Mouse (Mus musculus) liver, adult 2 months (tissue): ENCODE results near the gene Kcnmb4. TPM values are rescaled to one million over a fixed set of nuclear protein-coding genes. Genes with fewer than 3 reads are reported as not detected.

Source experiments
- DNase-seq: peaks from one replicate; pipeline ENCODE4 v3.0.0-alpha.2; 2011; ENCODE audit warnings: low read depth, low spot score; ENCODE audit errors: extremely low read depth
- H3K27ac ChIP-seq: fragments of 200-500 bp; replicated peaks from 2 replicates; pipeline ENCODE4 v1.5.1; 2012; ENCODE audit warnings: low read depth, mild to moderate bottlenecking, control low read depth, inconsistent platforms, low read length; ENCODE audit not compliant: insufficient read depth
- H3K27me3 ChIP-seq: fragments of 200-500 bp; 2 replicates; pipeline ENCODE4 v1.6.1; 2012; ENCODE audit warnings: mild to moderate bottlenecking, moderate library complexity, low read length, inconsistent platforms; ENCODE audit not compliant: control insufficient read depth, insufficient read depth
- H3K36me3 ChIP-seq: fragments of 200-500 bp; 2 replicates; pipeline ENCODE4 v1.6.1; 2012; ENCODE audit warnings: low read length, inconsistent platforms; ENCODE audit not compliant: control insufficient read depth, insufficient read depth
- H3K4me1 ChIP-seq: fragments of 200-500 bp; 2 replicates; pipeline ENCODE4 v1.6.1; 2011; ENCODE audit warnings: low read length; ENCODE audit not compliant: control insufficient read depth, insufficient read depth
- H3K4me3 ChIP-seq: fragments of 200-500 bp; 2 replicates; pipeline ENCODE4 v1.5.1; 2011; ENCODE audit warnings: low read depth, mild to moderate bottlenecking, control low read depth, low read length, moderate library complexity; ENCODE audit not compliant: insufficient read depth
- H3K79me2 ChIP-seq: fragments of 200-500 bp; 2 replicates; pipeline ENCODE4 v1.6.1; 2012; ENCODE audit warnings: inconsistent platforms, mild to moderate bottlenecking, low read length, moderate library complexity; ENCODE audit not compliant: control insufficient read depth, insufficient read depth
- H3K9ac ChIP-seq: fragments of 200-500 bp; 2 replicates; pipeline ENCODE4 v1.6.1; 2012; ENCODE audit warnings: low read depth, mild to moderate bottlenecking, control low read depth, inconsistent platforms, low read length
- CTCF ChIP-seq: fragments of 200-500 bp; IDR thresholded peaks from 2 replicates; pipeline ENCODE4 v1.5.1; 2011; ENCODE audit warnings: low read depth, low read length, control low read depth
- POLR2A ChIP-seq: fragments of 200-500 bp; IDR thresholded peaks from 2 replicates; pipeline ENCODE4 v1.6.1; 2011; ENCODE audit warnings: low read length, control low read depth; ENCODE audit not compliant: insufficient read depth; ENCODE audit errors: extremely low read depth
- WGBS: fragments of 180-500 bp; shearing (Covaris S2); methylation state at CpG from one replicate; pipeline ENCODE4 v1.1.7; 2018; 5-methylcytosine and 5-hydroxymethylcytosine counted together
- polyA plus RNA-seq: library from polyadenylated mRNA; depleted of rRNA; stranded (reverse); fragments of >200 nt; gene quantifications from 2 replicates; pipeline ENCODE4 v1.2.3, GENCODE M21; 2012
- total RNA-seq: library from RNA; depleted of rRNA; stranded (reverse); fragments of >200 nt; gene quantifications from 2 replicates; pipeline ENCODE4 v1.2.3, GENCODE M21; 2014

The Kcnmb4 gene
- total and polyA plus RNA-seq, 2 experiments: 0.06 to 0.18 TPM

- Histone ChIP-seq H3K27me3 (no peaks in the 10 kb centered on the region), H3K79me2 (no peaks in the 10 kb centered on the region), H3K27ac (no peak overlapping the region), H3K36me3 (no peaks in the 10 kb centered on the region), H3K4me1 (no peaks in the 10 kb centered on the region), H3K9ac (no peak overlapping the region), H3K4me3 (no peak overlapping the region)
- no peak for DNase-seq
- TF ChIP-seq POLR2A: no peak
- whole genome bisulfite sequencing: 98% methylated on average over 7 of the region's 7 CpGs
Measured at GRCm38 (mm10) chr10:116440946-116441345, 32.7 kb downstream of the Kcnmb4 start.

GRCm38 (mm10) chr10:116440088-116440487 lies 33.6 kb downstream of the Kcnmb4 start:
- no peak overlapping the region for H3K27ac ChIP-seq
- no peak overlapping the region for H3K4me3 ChIP-seq
- H3K36me3 ChIP-seq: no peaks in the 10 kb centered on the region
- H3K9ac ChIP-seq: no peak overlapping the region
- WGBS: 85% methylated on average over 10 of the region's 10 CpGs
- H3K4me1 ChIP-seq: no peaks in the 10 kb centered on the region
- no peaks in the 10 kb centered on the region for H3K79me2 ChIP-seq
- TF ChIP-seq CTCF (no peak), POLR2A (no peak)
- H3K27me3 ChIP-seq: no peaks in the 10 kb centered on the region
- DNase-seq: no peak

DNA sequence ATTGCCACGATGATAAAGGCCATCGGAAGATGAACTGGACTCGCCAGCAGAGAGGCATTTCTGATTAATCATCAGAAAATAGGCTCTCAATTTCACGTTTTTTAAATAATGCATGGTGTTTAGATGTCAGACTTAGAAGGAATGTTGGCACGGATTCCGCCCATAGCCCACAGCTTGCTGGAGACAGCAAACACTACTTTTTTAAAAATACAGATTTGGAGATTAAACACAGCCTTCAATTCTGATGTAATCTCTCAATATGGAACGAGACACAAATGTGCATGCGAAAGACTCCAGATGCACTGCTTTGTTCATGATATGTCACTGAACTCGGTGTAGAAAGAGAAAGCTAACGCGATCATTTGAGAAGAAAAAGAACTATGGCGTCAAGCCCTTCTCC lies 38.2 kb downstream of the Kcnmb4 start:
- TF ChIP-seq POLR2A: no peak
- no peak for DNase-seq
- no peak overlapping the region for H3K27ac ChIP-seq
- no peaks in the 10 kb centered on the region for H3K27me3 ChIP-seq
- WGBS: 88% methylated on average over 12 of the region's 12 CpGs
- H3K36me3 ChIP-seq: no peaks in the 10 kb centered on the region
- no peaks in the 10 kb centered on the region for H3K4me1 ChIP-seq
- no peaks in the 10 kb centered on the region for H3K79me2 ChIP-seq
- no peak overlapping the region for H3K4me3 ChIP-seq
- no peak overlapping the region for H3K9ac ChIP-seq

- Histone ChIP-seq H3K36me3 (no peaks in the 10 kb centered on the region), H3K4me3 (no peak overlapping the region), H3K27me3 (no peaks in the 10 kb centered on the region), H3K79me2 (no peaks in the 10 kb centered on the region), H3K4me1 (no peaks in the 10 kb centered on the region), H3K27ac (no peak overlapping the region), H3K9ac (no peak overlapping the region)
- 89% methylated on average over 7 of the region's 7 CpGs for WGBS
- DNase-seq: no peak
- TF ChIP-seq POLR2A (no peak), CTCF (no peak)
Measured at GRCm38 (mm10) chr10:116432421-116432820, 41.3 kb downstream of the Kcnmb4 start.

GRCm38 (mm10) chr10:116428026-116428780 lies 45.5 kb downstream of the Kcnmb4 start:
- H3K27ac ChIP-seq: no peak overlapping the region
- WGBS: 94% methylated on average over 26 of the region's 26 CpGs
- H3K36me3 ChIP-seq: no peaks in the 10 kb centered on the region
- H3K27me3 ChIP-seq: no peaks in the 10 kb centered on the region
- no peak overlapping the region for H3K4me3 ChIP-seq
- no peaks in the 10 kb centered on the region for H3K79me2 ChIP-seq
- H3K9ac ChIP-seq: no peak overlapping the region
- H3K4me1 ChIP-seq: no peaks in the 10 kb centered on the region
- TF ChIP-seq POLR2A (no peak), CTCF (no peak)
- no peak for DNase-seq

GRCm38 (mm10) chr10:116426176-116426575 lies 47.5 kb downstream of the Kcnmb4 start:
- no peaks in the 10 kb centered on the region for H3K27me3 ChIP-seq
- H3K36me3 ChIP-seq: no peaks in the 10 kb centered on the region
- no peaks in the 10 kb centered on the region for H3K79me2 ChIP-seq
- H3K27ac ChIP-seq: no peak overlapping the region
- 79% methylated on average over 7 of the region's 7 CpGs for WGBS
- no peaks in the 10 kb centered on the region for H3K4me1 ChIP-seq
- DNase-seq: no peak
- TF ChIP-seq CTCF (no peak), POLR2A (no peak)
- H3K4me3 ChIP-seq: no peak overlapping the region
- H3K9ac ChIP-seq: no peak overlapping the region
